Mouse (Mus musculus) cerebellum, adult 8-10 months (tissue): ENCODE measurements around the gene Nanos3.

Experiments used
- DNase-seq: peaks from one replicate; pipeline ENCODE4 v3.0.0; 2022

Gene Nanos3

GRCm38 (mm10) chr8:84185117-84185516 lies at the start of gene Nanos3:
Gene Nanos3, minus strand, starts transcription at chr8:84185217.
- DNase-seq = no peak

- no peak for DNase-seq
These were observed 48.0 kb upstream of the Nanos3 start for GRCm38 (mm10) chr8:84233055-84233454.

- DNase-seq = no peak
These were observed 45.7 kb upstream of the Nanos3 start for GRCm38 (mm10) chr8:84230735-84231134.

- DNase-seq = no peak
These were observed 38.5 kb upstream of the Nanos3 start for GRCm38 (mm10) chr8:84223322-84224029.

GRCm38 (mm10) chr8:84222566-84223165 lies 37.6 kb upstream of the Nanos3 start:
- no peak for DNase-seq

- no peak for DNase-seq
These were observed 35.1 kb upstream of the Nanos3 start for GRCm38 (mm10) chr8:84220105-84220504.

GRCm38 (mm10) chr8:84218143-84218542 lies 33.1 kb upstream of the Nanos3 start:
- DNase-seq = no peak

- no peak for DNase-seq
These were observed 32.2 kb upstream of the Nanos3 start for GRCm38 (mm10) chr8:84217206-84217605.

GRCm38 (mm10) chr8:84213277-84213676 lies 28.3 kb upstream of the Nanos3 start:
- DNase-seq = no peak

- no peak for DNase-seq
These were observed 27.0 kb upstream of the Nanos3 start for GRCm38 (mm10) chr8:84211881-84212563.

GRCm38 (mm10) chr8:84211202-84211601 lies 26.2 kb upstream of the Nanos3 start:
- DNase-seq = no peak

GRCm38 (mm10) chr8:84210167-84210791 lies 25.3 kb upstream of the Nanos3 start:
- DNase-seq = peak; percentile 85

GRCm38 (mm10) chr8:84208381-84209380 lies 23.7 kb upstream of the Nanos3 start:
- DNase-seq = no peak

- DNase-seq = no peak
These were observed 22.8 kb upstream of the Nanos3 start for GRCm38 (mm10) chr8:84207811-84208210.

GRCm38 (mm10) chr8:84206666-84207065 lies 21.6 kb upstream of the Nanos3 start:
- DNase-seq = no peak

GRCm38 (mm10) chr8:84205073-84205472 lies 20.1 kb upstream of the Nanos3 start:
- no peak for DNase-seq

- no peak for DNase-seq
These were observed 19.2 kb upstream of the Nanos3 start for GRCm38 (mm10) chr8:84203975-84204772.

- no peak for DNase-seq
These were observed 18.2 kb upstream of the Nanos3 start for GRCm38 (mm10) chr8:84202938-84203917.

GRCm38 (mm10) chr8:84202466-84202865 lies 17.4 kb upstream of the Nanos3 start:
- DNase-seq = no peak
